Mouse (Mus musculus) forebrain, embryonic 13.5 days (tissue): ENCODE data around the gene Egfl8. TPM values are rescaled to one million over a fixed set of nuclear protein-coding genes. Genes with fewer than 3 reads are reported as not detected.

Experiments used
- polyA plus RNA-seq: library from polyadenylated mRNA; unstranded; fragments of >200 nt; fragmentation: Nextera tagmentation; extraction: Ambion mirVana; gene quantifications from 2 replicates; pipeline ENCODE4 v1.2.1, GENCODE M21; 2015

Egfl8 gene
- polyA plus RNA-seq, 1 experiment from 2014 or later, result 4.7 TPM

Other genes starting within 250 kb of the Egfl8 start
- not detected in 2 replicates for gene Btnl1, start 238.8 kb downstream of the Egfl8 start, polyA plus RNA-seq
- gene BC051142, start 217.2 kb downstream of the Egfl8 start, polyA plus RNA-seq, result 2.4 and 2.6 TPM in 2 replicates
- not detected in 2 replicates for gene Btnl4, start 138.7 kb downstream of the Egfl8 start, polyA plus RNA-seq
- gene Btnl6, start 98.6 kb downstream of the Egfl8 start, polyA plus RNA-seq, result not detected in 2 replicates
- 4.6 and 7.7 TPM in 2 replicates for gene Notch4, start 51.7 kb downstream of the Egfl8 start, polyA plus RNA-seq
- gene Gpsm3, start 26.2 kb downstream of the Egfl8 start, polyA plus RNA-seq, result 2.4 and 3.0 TPM in 2 replicates
- gene Pbx2, start 24.7 kb downstream of the Egfl8 start, polyA plus RNA-seq, result 10.2 and 10.5 TPM in 2 replicates
- gene Ager, start 18.1 kb downstream of the Egfl8 start, polyA plus RNA-seq, result 2.3 and 2.5 TPM in 2 replicates
- gene Rnf5, start 12.3 kb downstream of the Egfl8 start, polyA plus RNA-seq, result 302 TPM in 2 replicates
- 74.4 and 77.6 TPM in 2 replicates for gene Agpat1, start 11.7 kb downstream of the Egfl8 start, polyA plus RNA-seq
- 15.9 and 19.7 TPM in 2 replicates for gene Ppt2, start 12.5 kb upstream of the Egfl8 start, polyA plus RNA-seq
- gene Prrt1, start 13.6 kb upstream of the Egfl8 start, polyA plus RNA-seq, result 2.8 and 6.0 TPM in 2 replicates
- 14.7 and 16.1 TPM in 2 replicates for gene Fkbpl, start 28.8 kb upstream of the Egfl8 start, polyA plus RNA-seq
- gene Atf6b, start 31.2 kb upstream of the Egfl8 start, polyA plus RNA-seq, result 95.9 and 105 TPM in 2 replicates
- 0.01 and 0.05 TPM in 2 replicates for gene Tnxb, start 54.6 kb upstream of the Egfl8 start, polyA plus RNA-seq
- not detected in 2 replicates for gene C4b, start 127.9 kb upstream of the Egfl8 start, polyA plus RNA-seq
- gene Cyp21a1, start 188.6 kb upstream of the Egfl8 start, polyA plus RNA-seq, result not detected in 2 replicates
- 36.6 and 40.0 TPM in 2 replicates for gene Stk19, start 221.0 kb upstream of the Egfl8 start, polyA plus RNA-seq
- 68.6 and 75.7 TPM in 2 replicates for gene Dxo, start 221.0 kb upstream of the Egfl8 start, polyA plus RNA-seq
- gene Skiv2l, start 234.2 kb upstream of the Egfl8 start, polyA plus RNA-seq, result 50.1 and 57.9 TPM in 2 replicates
- 106 and 109 TPM in 2 replicates for gene Nelfe, start 234.4 kb upstream of the Egfl8 start, polyA plus RNA-seq
- gene Cfb, start 246.5 kb upstream of the Egfl8 start, polyA plus RNA-seq, result 1.9 and 2.0 TPM in 2 replicates